Comparison of ENCODE assay signal across 11 mouse cellular contexts in genomic region chr4:12421628-12422319, GRCm38 (mm10).
DNase-seq lines count a peak whose midpoint lies in the region; ATAC-seq and TF ChIP-seq lines count a peak whose summit lies in the region.
"Had no signal": no experiment of that assay in that cellular context is flagged by ENCODE, and none has a peak within 500 bp of the region (broad histone marks: within the 10 kb centered on the region; RNA-seq: fewer than 3 reads in every experiment).

No protein-coding gene starts in this region.

- TF ChIP-seq CTCF in lung, embryonic 14.5 days (IDR thresholded peaks at IDR 0.05; ENCODE audit: low read depth): no peak
- TF ChIP-seq CTCF in hindbrain, postnatal 0 days (IDR thresholded peaks at IDR 0.05; ENCODE audit: low read depth): no peak

- 56% methylated on average over 16 of the region's 16 CpGs for WGBS in lung, embryonic 14.5 days
- 57% methylated on average over 16 of the region's 16 CpGs for WGBS in hindbrain, postnatal 0 days

- DNase-seq in embryo, embryonic 11 days: peak; percentile 25
- no peak for DNase-seq in embryo, embryonic 10 days (ENCODE audit: low spot score)
- peak; percentile 30 for DNase-seq in lung, embryonic 14.5 days
- DNase-seq in lung, postnatal 25 days (ENCODE audit: low spot score): no peak
- DNase-seq in hindbrain, postnatal 0 days (ENCODE audit: low spot score): peak; percentile 18
- peak; percentile 43 for DNase-seq in retina, embryonic 14.5 days (ENCODE audit: low spot score)
- DNase-seq in cerebellum, adult 11-12 months: no peak
- DNase-seq in cerebellum, postnatal 25 days: no peak
- DNase-seq: cerebellum, adult 9-11 months had no signal

- H3K9me3 ChIP-seq in lung, embryonic 14.5 days (ENCODE audit: low read depth, low read length): no peaks in the 10 kb centered on the region
- H3K9me3 ChIP-seq in hindbrain, postnatal 0 days (ENCODE audit: low read length): no peaks in the 10 kb centered on the region
- H3K9me3 ChIP-seq: heart, embryonic 12.5 days; liver, embryonic 15.5 days had no signal

- H3K4me2 ChIP-seq in lung, embryonic 14.5 days: no peak overlapping the region
- H3K4me2 ChIP-seq in hindbrain, postnatal 0 days (ENCODE audit: low read depth, low read length): no peak overlapping the region
- H3K4me2 ChIP-seq: heart, embryonic 12.5 days; liver, embryonic 15.5 days had no signal

- H3K27ac ChIP-seq in lung, embryonic 14.5 days (ENCODE audit: low read depth): no peak overlapping the region
- H3K27ac ChIP-seq in hindbrain, postnatal 0 days: no peak overlapping the region
- H3K27ac ChIP-seq: liver, embryonic 15.5 days had no signal

- H3K9ac ChIP-seq in lung, embryonic 14.5 days: no peak overlapping the region
- no peak overlapping the region for H3K9ac ChIP-seq in hindbrain, postnatal 0 days (replicated peaks; ENCODE audit: low read length)
- H3K9ac ChIP-seq: heart, embryonic 12.5 days; liver, embryonic 15.5 days had no signal

- H3K4me3 ChIP-seq in lung, embryonic 14.5 days (ENCODE audit: low read depth, low read length): no peak overlapping the region
- H3K4me3 ChIP-seq in hindbrain, postnatal 0 days (ENCODE audit: low read length): no peak overlapping the region
- H3K4me3 ChIP-seq: heart, embryonic 12.5 days; liver, embryonic 15.5 days had no signal

- H3K4me1 ChIP-seq in lung, embryonic 14.5 days (ENCODE audit: insufficient read depth): no peaks in the 10 kb centered on the region
- no peaks in the 10 kb centered on the region for H3K4me1 ChIP-seq in hindbrain, postnatal 0 days (ENCODE audit: insufficient read depth, low read length)
- H3K4me1 ChIP-seq: heart, embryonic 12.5 days; liver, embryonic 15.5 days had no signal

- H3K36me3 ChIP-seq in lung, embryonic 14.5 days (ENCODE audit: insufficient read depth): no peaks in the 10 kb centered on the region
- H3K36me3 ChIP-seq in hindbrain, postnatal 0 days (ENCODE audit: insufficient read depth, low read length): no peaks in the 10 kb centered on the region
- H3K36me3 ChIP-seq: heart, embryonic 12.5 days; liver, embryonic 15.5 days had no signal

- ATAC-seq in lung, embryonic 14.5 days (ENCODE audit: insufficient read depth): no peak
- ATAC-seq in hindbrain, postnatal 0 days: no peak

- no peaks in the 10 kb centered on the region for H3K27me3 ChIP-seq in lung, embryonic 14.5 days (ENCODE audit: insufficient read depth, low read length)
- H3K27me3 ChIP-seq in hindbrain, postnatal 0 days (ENCODE audit: insufficient read depth, low read length): no peaks in the 10 kb centered on the region
- H3K27me3 ChIP-seq: heart, embryonic 12.5 days; liver, embryonic 15.5 days had no signal

Comparison
In these comparisons a context has a peak if more than half of its experiments do, and no peak if none do; other contexts are left out.
1. DNase-seq: peak in embryo, embryonic 11 days (single experiment), lung, embryonic 14.5 days (single experiment), hindbrain, postnatal 0 days (single experiment) and retina, embryonic 14.5 days (single experiment); none in embryo, embryonic 10 days (single experiment), lung, postnatal 25 days (single experiment), cerebellum, adult 11-12 months (single experiment) and cerebellum, postnatal 25 days (0 of 2).